Mouse (Mus musculus) midbrain, embryonic 11.5 days (tissue): ENCODE measurements around the gene Ypel3. TPM values are rescaled to one million over a fixed set of nuclear protein-coding genes. Genes with fewer than 3 reads are reported as not detected.
A peak's percentile ranks its signal among the peaks of the same experiment; 100 is the strongest.

ENCODE experiments used
- ATAC-seq: fragments of 200-750 bp; cut with Nextera tagmentation; 2 replicates; pipeline ENCODE4 v1.8.0; 2017; ENCODE audit warnings: moderate TSS enrichment, moderate library complexity; ENCODE audit not compliant: low FRiP score
- DNase-seq: peaks from one replicate; pipeline ENCODE4 v3.0.0; 2015; ENCODE audit warnings: low spot score; ENCODE audit errors: missing footprints
- H3K27ac ChIP-seq: fragments of 300-500 bp; sonication (generic); 2 replicates; pipeline ENCODE4 v1.5.1; 2014; ENCODE audit warnings: low read depth, low read length
- H3K27me3 ChIP-seq: fragments of 300-500 bp; sonication (generic); 2 replicates; pipeline ENCODE4 v1.6.1; 2014; ENCODE audit warnings: mild to moderate bottlenecking, low read length, moderate library complexity, mixed read lengths; ENCODE audit not compliant: control insufficient read depth, insufficient read depth
- H3K36me3 ChIP-seq: fragments of 300-500 bp; sonication (generic); 2 replicates; pipeline ENCODE4 v1.6.1; 2014; ENCODE audit warnings: mild to moderate bottlenecking, low read length, moderate library complexity, mixed read lengths; ENCODE audit not compliant: control insufficient read depth, insufficient read depth
- H3K4me1 ChIP-seq: fragments of 300-500 bp; sonication (generic); 2 replicates; pipeline ENCODE4 v1.6.1; 2014; ENCODE audit warnings: low read length; ENCODE audit not compliant: control insufficient read depth, insufficient read depth
- H3K4me2 ChIP-seq: fragments of 300-500 bp; sonication (generic); 2 replicates; pipeline ENCODE4 v1.6.1; 2014; ENCODE audit warnings: mild to moderate bottlenecking, moderate library complexity
- H3K4me3 ChIP-seq: fragments of 300-500 bp; sonication (generic); 2 replicates; pipeline ENCODE4 v1.5.1; 2014; ENCODE audit warnings: low read depth, low read length
- H3K9ac ChIP-seq: fragments of 300-500 bp; sonication (generic); 2 replicates; pipeline ENCODE4 v1.6.1; 2014; ENCODE audit warnings: low read length
- H3K9me3 ChIP-seq: fragments of 300-500 bp; sonication (generic); 2 replicates; pipeline ENCODE4 v1.6.1; 2016; ENCODE audit warnings: low read length; ENCODE audit not compliant: control insufficient read depth
- WGBS: fragments of 180-500 bp; shearing (Covaris S2); extraction: QIAGEN DNeasy Blood & Tissue Kit; methylation state at CpG from one replicate; pipeline ENCODE4 v1.1.7; 2014; 5-methylcytosine and 5-hydroxymethylcytosine counted together
- polyA plus RNA-seq: library from polyadenylated mRNA; unstranded; fragments of >200 nt; fragmentation: Nextera tagmentation; extraction: Ambion mirVana; gene quantifications from 2 replicates; pipeline ENCODE4 v1.2.1, GENCODE M21; 2014

Gene Ypel3
- polyA plus RNA-seq, 1 experiment from 2014 or later: 91.5 TPM

DNA sequence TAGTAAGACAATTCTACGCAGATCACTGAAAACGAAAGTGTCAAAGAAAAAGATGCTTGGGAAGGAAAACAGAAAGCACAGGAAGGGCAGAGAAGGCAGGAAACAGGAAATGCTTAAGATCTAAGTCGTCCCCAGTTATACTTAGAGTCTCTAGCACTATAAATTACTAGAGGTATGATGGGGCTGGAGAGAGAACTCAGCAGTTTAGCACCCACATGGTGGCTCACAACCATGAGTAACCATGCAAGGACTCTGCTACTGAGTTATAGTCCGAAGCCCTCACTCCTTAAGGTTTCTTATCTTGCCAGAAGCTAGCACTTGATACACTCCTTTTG is 17.5 kb downstream of the Ypel3 start:
- H3K9me3 ChIP-seq: no peaks in the 10 kb centered on the region
- no peak overlapping the region for H3K4me3 ChIP-seq
- WGBS: 79% methylated on average over 4 of the region's 4 CpGs
- ATAC-seq (no peak), DNase-seq (no peak)
- H3K27me3 ChIP-seq: no peaks in the 10 kb centered on the region
- H3K9ac ChIP-seq: no peak overlapping the region
- peaks cover 28% of the 10 kb centered on the region for H3K4me1 ChIP-seq
- H3K36me3 ChIP-seq: peaks cover 8% of the 10 kb centered on the region
- no peak overlapping the region for H3K27ac ChIP-seq
- H3K4me2 ChIP-seq: no peak overlapping the region

GRCm38 (mm10) chr7:126795387-126796317 is 18.9 kb downstream of the Ypel3 start:
- Histone ChIP-seq H3K4me2 (no peak overlapping the region), H3K36me3 (peaks cover 8% of the 10 kb centered on the region), H3K9me3 (no peaks in the 10 kb centered on the region), H3K4me3 (no peak overlapping the region), H3K27ac (no peak overlapping the region), H3K4me1 (peaks cover 35% of the 10 kb centered on the region), H3K9ac (no peak overlapping the region), H3K27me3 (no peaks in the 10 kb centered on the region)
- DNase-seq (no peak), ATAC-seq (no peak)
- 79% methylated on average over 16 of the region's 16 CpGs for WGBS

DNA sequence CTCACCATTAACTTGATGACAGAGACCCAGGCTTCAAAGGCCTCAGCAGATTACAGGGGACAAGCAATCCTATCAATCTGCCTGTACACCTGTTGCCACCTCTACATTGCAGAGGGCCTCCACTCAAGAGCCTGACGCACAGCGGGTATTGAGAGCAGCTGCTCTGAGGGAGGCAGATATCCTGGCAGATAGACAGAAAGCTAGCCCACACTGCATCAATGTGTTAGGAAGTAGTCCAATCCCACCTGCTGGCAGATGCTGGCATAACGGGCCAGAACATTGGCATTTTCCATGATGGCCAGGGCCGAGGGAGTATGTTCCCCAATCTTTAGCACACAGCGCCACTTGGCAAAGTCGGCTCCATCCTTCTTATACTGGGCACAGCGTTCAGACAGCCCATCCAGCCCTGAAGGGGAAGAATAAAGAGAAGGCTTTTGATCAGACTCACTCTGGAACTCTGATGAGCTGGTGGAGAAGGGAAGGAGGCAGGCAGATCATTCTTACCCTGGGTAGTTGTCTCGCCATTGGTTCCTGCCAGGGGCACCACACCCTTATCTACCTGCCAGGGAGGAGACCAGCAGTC is 19.7 kb downstream of the Ypel3 start:
- ATAC-seq: no peak
- Histone ChIP-seq H3K4me1 (peaks cover 28% of the 10 kb centered on the region), H3K4me2 (no peak overlapping the region), H3K9ac (no peak overlapping the region), H3K4me3 (no peak overlapping the region), H3K36me3 (peaks cover 8% of the 10 kb centered on the region), H3K27ac (no peak overlapping the region), H3K27me3 (no peaks in the 10 kb centered on the region), H3K9me3 (no peaks in the 10 kb centered on the region)
- 78% methylated on average over 8 of the region's 8 CpGs for WGBS
- DNase-seq: no peak

DNA sequence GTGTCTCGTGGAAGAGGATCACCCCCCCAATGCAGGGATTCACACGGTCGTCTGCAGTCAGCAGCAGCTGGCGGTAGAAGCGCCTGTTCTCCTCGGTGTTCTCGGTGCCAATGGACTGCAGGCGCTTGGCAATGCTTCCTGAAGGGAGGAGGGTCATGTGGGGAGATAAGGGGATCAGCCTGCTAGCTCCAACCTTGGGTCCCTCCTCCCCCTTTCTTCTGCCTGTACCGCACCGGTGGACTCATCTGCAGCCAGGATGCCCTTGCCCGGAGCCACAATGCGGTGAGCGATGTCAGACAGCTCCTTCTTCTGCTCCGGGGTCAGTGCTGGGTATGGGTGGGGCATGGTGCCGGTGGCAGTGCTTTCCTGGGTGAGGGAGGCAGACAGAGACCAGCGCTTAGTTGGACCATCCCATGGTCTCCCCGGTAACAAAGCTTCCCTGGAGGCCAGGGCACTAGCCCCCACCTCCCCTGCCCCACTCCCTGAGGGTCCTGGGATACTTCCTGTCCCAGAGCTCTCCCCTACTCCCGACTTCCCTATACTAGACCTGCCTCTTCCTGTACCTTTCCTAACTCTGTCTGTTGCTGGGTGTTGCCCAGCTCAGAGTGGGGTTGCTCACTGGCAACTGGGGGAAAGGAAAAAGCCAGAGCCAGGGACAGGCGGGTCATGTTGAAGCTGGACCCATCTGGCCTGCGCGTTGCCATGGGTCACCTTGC is 20.8 kb downstream of the Ypel3 start, which contains the start of gene Fam57b:
Gene Fam57b, plus strand, starts transcription at position 258 of the 716 bp plus-strand sequence.
- no peak for ATAC-seq
- Histone ChIP-seq H3K36me3 (peaks cover 8% of the 10 kb centered on the region), H3K9ac (peak within 1 kb of the TSS; percentile 75), H3K4me3 (peak within 1 kb of the TSS; percentile 67), H3K9me3 (no peaks in the 10 kb centered on the region), H3K27ac (peak within 1 kb of the TSS; percentile 76), H3K4me2 (peak within 1 kb of the TSS; percentile 85), H3K4me1 (peaks cover 27% of the 10 kb centered on the region), H3K27me3 (no peaks in the 10 kb centered on the region)
- 38% methylated on average over 21 of the region's 21 CpGs for WGBS
- DNase-seq: no peak

- Histone ChIP-seq H3K27me3 (no peaks in the 10 kb centered on the region), H3K36me3 (peaks cover 8% of the 10 kb centered on the region), H3K9ac (peak overlapping the region; percentile 75), H3K9me3 (no peaks in the 10 kb centered on the region), H3K4me2 (peak overlapping the region; percentile 85), H3K4me3 (peak overlapping the region; percentile 67), H3K4me1 (peaks cover 23% of the 10 kb centered on the region), H3K27ac (peak overlapping the region; percentile 76)
- WGBS: 1% methylated on average over 40 of the region's 40 CpGs
- DNase-seq (peak; percentile 88), ATAC-seq (no peak)
Measured at GRCm38 (mm10) chr7:126798127-126799049, 21.6 kb downstream of the Ypel3 start.

- peak; percentile 98 for DNase-seq
- peak overlapping the region; percentile 75 for H3K9ac ChIP-seq
- peak; percentile 96 for ATAC-seq
- peaks cover 23% of the 10 kb centered on the region for H3K4me1 ChIP-seq
- WGBS: 0% methylated on average over 29 of the region's 36 CpGs
- peak overlapping the region; percentile 85 for H3K4me2 ChIP-seq
- H3K4me3 ChIP-seq: peak overlapping the region; percentile 67
- H3K27ac ChIP-seq: peak overlapping the region; percentile 76
- H3K9me3 ChIP-seq: no peaks in the 10 kb centered on the region
- H3K27me3 ChIP-seq: no peaks in the 10 kb centered on the region
- H3K36me3 ChIP-seq: peaks cover 8% of the 10 kb centered on the region
Measured at GRCm38 (mm10) chr7:126799050-126799467, 22.3 kb downstream of the Ypel3 start.

DNA sequence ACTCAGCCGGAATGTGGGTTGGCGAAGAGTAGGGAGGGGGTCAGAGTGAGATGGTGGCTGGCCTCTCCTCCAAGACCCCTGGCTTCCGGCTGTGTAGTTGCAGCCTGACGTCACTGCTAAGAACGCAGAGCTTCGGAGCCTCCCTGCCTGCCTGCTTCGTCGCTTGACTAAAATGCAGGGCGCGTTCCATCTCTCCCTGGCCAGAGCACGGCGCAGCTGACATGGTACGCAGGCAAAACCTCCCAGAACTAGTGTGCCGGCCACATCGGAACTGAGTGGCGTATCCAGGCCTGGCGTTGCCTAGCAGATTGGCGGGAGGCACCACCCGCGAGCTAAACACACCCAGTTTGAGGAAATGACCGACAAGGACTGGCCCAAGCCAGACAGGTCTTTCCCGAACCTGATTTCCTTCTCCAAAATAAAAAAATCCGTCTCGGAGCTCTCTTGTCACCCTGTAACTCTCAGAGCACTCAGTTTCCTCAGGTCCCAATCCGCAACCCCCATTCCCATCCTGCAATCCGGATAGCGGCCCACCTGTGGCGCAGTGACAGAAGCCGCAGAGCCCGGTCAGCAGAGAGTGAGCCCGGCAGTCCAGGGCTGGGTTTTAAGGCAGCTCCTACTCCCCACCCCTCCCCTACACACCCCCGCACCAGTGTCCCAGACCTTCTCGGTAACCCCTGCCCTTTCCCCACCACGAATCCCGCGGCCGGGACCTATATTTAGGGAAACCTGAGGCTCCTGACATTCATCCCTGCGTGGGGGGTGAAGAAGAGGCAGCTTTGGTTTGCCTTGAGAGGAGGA is 22.9 kb downstream of the Ypel3 start:
- peak; percentile 97 for DNase-seq

More for the DNA sequence above, 22.9 kb downstream of the Ypel3 start:
- no peaks in the 10 kb centered on the region for H3K9me3 ChIP-seq
- H3K36me3 ChIP-seq: peaks cover 8% of the 10 kb centered on the region
- peak; percentile 92 for ATAC-seq
- H3K4me3 ChIP-seq: peak overlapping the region; percentile 67
- H3K4me2 ChIP-seq: peak overlapping the region; percentile 85
- no peaks in the 10 kb centered on the region for H3K27me3 ChIP-seq
- H3K27ac ChIP-seq: peak overlapping the region; percentile 92
- peaks cover 23% of the 10 kb centered on the region for H3K4me1 ChIP-seq
- H3K9ac ChIP-seq: peak overlapping the region; percentile 70
- WGBS: under 1% methylated on average over 37 of the region's 38 CpGs
